Mouse (Mus musculus) ovary, postnatal 14 days (tissue): ENCODE results near the gene Adck1.

ENCODE experiments used
- DNase-seq: peaks from one replicate; pipeline ENCODE4 v3.0.0; 2022; ENCODE audit warnings: low spot score

Gene Adck1

DNA sequence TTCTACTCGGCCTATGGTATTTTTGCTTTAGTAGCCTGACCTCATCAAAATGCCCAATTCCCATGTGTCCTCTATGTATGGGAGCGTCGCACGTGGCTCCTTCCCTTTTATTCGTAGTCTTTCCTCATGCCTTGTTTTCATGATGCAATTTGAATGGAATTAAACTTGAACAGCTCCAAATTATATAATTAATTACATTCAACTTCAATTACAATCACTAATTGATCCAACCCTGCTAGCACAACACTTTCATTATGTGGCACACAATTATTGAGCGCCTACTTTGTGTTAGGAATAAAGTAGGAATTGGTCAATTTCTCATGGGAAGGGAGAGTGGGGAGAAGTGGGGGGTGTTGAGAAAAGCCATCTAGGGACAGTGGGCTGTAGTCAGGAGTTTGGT lies 113.4 kb downstream of the Adck1 start:
- DNase-seq: no peak

DNA sequence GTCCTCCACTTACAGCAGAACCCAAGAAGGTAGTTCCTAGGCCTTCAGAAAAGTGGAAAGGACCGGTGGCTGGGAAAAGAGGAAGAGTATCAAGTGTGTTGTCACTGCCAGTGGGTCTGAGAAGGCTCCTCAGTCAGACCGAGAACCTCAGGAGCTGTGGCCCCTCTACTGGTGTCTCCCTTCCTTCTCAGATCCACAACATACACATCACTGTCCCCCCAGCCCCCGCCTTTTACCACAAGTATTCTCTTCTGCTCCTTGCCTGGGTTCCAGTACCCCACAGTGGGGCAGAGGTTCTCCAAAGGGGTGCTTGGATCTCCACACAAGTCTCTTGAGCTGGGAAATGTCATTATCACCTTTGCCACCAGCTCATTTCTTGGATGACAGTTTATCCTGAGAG lies 115.5 kb downstream of the Adck1 start:
- no peak for DNase-seq

DNA sequence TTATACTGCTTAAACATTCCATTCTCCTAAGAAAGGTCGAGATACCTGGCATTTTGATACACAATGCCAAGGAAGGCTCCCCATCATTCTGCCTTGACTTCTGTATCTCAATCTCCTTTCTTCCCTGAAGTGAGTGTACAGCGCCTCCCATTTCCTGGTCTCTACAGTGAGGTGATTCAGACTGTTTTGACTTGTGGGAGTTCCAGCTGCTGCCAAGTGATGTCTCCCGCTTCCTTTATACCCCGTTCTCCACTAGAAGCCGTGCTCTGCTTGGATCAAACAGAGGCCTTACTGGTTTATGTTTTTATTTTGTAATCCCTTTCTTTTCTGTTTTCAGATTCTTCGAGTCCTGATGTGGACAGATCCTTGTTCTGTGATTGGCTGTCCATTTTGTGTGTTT lies 116.3 kb downstream of the Adck1 start:
- no peak for DNase-seq

DNA sequence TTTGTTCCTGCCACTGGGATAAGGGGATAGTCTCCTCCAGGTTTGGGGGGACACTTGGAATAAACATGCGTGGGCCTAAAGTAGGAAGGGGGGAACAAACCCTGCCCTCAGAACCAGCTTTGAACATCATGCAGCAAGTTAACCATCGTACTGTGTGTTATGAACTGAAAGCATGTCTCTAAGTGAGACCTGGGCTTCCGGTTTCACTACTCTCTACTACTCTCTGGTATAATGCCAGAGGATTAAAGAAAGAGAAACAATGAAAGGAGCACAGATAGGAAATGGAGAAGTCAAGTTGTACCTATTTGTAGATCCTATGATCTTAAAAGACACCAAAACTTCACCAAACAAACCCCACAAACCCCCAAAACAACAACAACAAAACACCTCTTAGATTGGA lies 121.3 kb downstream of the Adck1 start:
- DNase-seq: no peak

DNA sequence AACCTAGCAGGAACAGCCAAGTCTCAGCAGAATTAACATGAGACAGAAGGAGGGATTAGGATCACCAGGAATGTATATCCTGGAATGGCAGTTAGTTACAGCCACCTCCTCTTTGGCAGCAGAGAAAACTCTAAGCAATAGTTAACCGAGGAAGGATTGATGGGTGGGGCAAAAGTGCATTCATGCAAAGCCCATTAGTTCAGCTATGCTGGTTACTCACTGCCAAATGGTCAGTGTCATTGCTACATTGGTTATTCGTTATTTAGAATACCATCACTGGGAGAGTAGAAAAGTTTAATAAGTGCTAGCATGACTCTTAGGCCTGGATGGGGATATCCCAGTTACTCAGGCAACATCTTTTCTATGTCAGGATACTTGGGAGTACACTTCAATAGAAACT lies 130.5 kb downstream of the Adck1 start:
- DNase-seq: no peak
